Mouse (Mus musculus) cerebellum, adult 9-10 months (tissue): ENCODE data around the gene Hist1h2be.
"Not testable (repeated sequence)": the region's sequence is repeated elsewhere in the genome, so short reads cannot be mapped to it uniquely, and the experiment has no call there.

Experiments
- DNase-seq: peaks from one replicate; pipeline ENCODE4 v3.0.0; 2022

The Hist1h2be gene

DNA sequence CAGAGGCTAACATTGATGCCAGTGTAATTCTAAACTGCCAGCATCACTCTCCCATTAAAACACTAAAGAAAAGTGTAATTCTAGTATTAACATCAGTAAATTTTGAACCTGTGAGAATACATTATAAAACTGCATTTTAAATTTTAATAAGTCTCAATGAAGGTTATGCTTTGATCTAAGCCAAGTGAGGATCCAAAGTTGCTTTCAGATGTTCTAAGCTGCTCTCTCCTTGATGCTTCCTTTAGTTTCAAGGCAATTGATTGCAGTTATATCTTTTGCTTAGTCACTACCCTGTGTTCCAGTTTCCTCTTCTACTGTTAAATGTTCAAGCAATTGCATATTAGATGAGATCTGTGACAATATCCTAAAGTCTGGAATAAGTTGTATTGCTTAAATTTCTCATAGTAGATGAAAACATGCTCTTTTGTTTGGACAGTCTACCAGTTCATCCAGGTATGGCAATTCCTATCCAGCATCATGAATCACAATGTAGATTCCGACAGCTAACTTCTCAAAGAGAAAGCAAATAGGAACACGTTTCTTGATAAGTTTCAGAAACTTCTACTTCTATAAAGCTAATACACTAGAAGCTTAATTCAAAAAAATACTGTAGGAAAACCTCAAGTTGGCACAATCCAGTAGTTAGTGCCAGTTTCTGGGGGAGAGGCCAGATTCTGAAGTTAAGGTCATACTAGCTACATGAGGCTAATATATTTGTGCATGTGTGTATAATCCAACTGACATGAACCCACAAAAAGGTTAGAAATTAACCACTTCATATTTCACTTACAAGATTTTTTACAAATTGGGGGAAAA, 48.5 kb downstream of the Hist1h2be start:
- DNase-seq: no peak

DNA sequence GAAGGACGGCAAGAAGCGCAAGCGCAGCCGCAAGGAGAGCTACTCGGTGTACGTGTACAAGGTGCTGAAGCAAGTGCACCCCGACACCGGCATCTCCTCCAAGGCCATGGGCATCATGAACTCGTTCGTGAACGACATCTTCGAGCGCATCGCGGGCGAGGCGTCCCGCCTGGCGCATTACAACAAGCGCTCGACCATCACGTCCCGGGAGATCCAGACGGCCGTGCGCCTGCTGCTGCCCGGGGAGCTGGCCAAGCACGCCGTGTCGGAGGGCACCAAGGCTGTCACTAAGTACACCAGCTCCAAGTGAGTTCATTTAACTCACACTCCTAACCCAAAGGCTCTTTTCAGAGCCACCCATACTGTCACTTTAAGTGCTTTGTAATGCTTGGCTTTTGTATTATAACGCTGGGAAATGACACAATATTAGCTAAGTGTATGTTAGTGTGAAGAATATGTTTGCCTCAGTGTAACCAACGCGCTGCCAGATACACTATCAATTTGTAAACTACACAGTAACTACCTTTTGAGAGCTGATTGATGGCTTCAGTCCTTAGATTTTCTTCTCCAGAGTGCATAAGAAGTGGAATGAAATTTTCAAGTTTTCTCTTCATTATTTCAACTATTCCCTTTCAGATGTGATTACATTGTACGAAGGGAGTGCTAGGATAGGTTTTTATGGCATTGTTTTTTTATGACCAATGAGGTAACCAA, 49.3 kb downstream of the Hist1h2be start:
- not testable (repeated sequence) for DNase-seq

DNA sequence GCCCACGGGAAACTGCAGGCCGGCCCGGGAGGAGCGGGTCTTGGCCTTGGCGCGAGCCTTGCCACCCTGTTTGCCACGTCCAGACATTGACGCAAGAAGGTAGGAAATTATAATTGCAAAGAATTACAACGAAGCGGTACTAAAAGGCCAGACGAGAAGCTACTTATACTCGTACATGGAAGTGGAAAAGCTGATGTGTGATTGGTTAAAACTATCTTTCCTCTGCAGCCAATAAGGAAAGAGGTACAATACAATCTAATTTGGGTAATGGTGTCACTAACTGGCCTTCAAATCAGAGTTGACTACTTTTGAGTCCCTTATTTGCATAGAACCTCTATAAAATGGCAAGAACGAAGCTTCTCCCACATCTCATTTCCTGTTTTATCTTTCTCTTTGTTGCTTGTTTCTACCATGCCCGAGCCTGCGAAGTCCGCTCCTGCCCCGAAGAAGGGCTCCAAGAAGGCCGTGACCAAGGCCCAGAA, 49.9 kb downstream of the Hist1h2be start, which contains the start of the genes Hist1h2ae and Hist1h2bg:
TSS of gene Hist1h2ae (minus strand) at position 199 of the 482 bp plus-strand sequence.
TSS of gene Hist1h2bg (plus strand) at position 375 of the 482 bp plus-strand sequence.
- DNase-seq: peak; percentile 87

DNA sequence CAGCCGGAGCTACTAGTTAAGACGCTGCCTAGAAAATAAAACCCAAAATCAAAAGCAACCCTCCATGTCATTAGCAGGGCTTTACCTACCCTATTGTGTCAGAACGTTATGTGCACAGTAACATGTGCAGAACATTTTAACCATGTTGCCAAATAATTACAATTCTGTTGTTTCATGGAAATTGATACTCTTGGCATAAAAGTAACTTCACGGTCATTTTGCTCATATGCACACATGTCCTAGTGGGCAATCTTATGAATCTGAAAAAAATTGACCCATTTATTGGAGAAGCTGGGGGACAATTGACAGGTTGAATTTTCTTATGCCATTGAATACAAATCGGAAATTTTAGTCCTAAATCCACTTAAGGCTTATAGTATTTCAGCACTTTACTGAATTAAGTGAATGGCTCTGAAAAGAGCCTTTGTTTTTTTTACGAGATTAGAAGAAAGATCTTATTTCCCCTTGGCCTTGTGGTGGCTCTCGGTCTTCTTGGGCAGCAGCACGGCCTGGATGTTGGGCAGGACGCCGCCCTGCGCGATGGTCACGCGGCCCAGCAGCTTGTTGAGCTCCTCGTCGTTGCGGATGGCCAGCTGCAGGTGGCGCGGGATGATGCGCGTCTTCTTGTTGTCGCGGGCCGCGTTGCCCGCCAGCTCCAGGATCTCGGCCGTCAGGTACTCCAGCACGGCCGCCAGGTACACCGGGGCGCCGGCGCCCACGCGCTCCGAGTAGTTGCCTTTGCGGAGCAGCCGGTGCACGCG, 50.5 kb downstream of the Hist1h2be start:
- not testable (repeated sequence) for DNase-seq

DNA sequence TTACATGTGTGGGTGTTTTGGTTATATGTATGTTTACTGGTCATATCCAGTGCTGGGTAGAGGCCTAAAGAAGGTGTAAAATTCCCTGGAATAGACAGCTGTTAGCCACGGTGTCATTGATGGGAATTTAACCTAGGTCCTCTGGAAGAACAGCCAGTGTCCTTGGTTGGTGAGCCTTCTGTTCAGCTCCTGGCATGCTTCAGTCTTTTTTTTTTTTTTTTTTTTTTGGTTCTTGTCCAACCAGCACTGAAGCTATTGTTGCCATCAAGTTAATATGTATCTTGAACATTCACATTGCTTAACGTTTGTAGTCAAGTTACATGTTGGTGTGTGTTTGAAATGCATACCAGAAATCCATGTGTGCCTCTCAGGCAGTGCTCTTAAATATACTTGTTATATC, 56.4 kb downstream of the Hist1h2be start:
- DNase-seq: no peak

DNA sequence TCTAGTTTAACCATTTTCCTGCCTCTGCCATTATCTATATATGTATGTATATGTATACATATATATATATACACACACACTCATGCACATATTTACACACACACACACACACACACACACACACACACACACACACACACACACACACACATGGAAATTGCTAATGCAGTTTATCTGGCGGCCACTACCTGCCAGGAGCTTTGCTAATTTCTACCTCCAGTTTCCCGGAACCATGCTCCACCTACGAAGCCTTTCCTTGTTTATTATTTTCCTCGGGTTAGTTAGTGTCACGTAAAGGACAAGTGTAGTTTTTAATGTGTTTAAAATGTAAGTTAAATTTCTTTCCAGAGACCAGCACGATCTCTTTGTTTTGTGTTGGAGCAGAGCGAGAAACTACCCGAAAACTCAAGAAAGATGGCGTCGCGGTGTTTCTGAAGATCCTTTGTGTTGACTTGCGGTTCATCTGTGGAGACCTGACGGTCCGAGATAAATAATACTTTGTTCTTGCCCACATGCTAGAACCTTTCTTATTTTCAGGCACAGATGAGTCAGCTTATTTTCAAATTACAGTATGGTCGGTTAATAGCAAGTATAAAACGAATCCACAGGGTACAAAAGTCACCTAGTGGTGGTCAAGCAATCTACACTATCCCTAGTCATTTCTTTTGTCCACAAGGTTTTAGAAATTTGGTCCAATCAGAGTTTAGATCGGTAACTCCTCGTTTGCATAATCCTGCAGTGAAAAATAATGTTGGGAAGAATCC, 58.0 kb downstream of the Hist1h2be start:
- DNase-seq: peak; percentile 80

DNA sequence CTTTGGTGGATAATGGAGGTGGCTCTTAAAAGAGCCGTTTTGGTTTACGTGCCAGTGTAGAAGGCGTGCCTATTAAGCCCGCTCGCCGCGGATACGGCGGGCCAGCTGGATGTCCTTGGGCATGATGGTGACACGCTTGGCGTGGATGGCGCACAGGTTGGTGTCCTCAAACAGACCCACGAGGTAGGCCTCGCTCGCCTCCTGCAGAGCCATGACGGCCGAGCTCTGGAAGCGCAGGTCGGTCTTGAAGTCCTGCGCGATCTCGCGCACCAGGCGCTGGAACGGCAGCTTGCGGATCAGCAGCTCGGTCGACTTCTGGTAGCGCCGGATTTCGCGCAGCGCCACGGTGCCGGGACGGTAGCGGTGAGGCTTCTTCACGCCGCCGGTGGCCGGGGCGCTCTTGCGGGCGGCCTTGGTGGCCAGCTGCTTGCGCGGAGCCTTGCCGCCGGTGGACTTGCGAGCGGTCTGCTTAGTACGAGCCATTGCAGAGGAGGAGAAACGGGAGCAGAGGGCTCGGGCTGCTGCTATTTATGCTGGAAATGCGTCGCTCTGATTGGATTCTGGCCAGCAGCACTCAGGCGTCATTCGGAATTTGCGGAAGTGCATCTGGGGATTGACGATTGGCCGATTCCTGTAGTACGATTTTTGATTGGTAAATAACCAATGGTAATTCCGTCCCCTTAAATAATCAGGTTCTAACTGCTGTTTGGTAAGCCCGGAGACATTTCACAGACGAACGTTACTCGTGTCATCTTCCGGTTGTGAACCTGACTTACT, 58.9 kb downstream of the Hist1h2be start, which contains the start of gene Hist1h3e:
TSS of gene Hist1h3e (minus strand) at position 487 of the 777 bp plus-strand sequence.
- DNase-seq: peak; percentile 96

DNA sequence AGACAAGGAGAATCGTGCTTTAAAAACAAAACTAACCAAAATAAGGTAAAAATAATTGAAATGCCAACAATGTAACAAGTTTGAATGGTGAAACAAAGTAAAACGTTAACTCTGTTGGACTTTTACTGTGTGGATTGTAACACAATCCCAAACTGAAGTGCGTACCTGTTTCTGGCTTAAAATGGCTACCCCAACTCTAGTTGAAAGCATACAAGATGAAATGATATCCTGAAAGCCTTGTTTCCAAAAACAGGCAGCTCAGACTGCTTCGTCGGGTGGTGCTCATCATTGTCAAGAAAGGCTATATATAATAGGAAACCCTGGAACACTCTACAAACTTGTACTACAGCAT, 59.4 kb downstream of the Hist1h2be start:
- DNase-seq: not testable (repeated sequence)

DNA sequence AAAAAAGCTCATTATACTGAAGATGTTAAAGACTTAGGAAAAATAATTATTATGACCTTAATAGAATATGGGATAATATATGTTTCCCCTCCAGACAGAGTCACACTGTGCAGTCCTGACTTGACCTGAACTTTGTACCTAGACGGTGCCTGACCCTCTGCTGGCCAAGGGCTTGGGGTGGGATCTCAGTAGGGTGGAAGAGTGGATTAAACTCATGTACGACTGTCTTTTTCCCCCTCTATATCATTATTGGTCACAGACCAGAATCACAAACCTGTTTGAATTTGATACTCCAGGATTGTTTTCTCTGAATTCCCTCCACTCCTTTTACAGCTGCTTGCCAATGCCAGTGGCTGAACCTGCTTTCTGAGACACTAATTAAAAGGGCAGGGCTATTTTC, 60.2 kb downstream of the Hist1h2be start:
- DNase-seq: not testable (repeated sequence)

DNA sequence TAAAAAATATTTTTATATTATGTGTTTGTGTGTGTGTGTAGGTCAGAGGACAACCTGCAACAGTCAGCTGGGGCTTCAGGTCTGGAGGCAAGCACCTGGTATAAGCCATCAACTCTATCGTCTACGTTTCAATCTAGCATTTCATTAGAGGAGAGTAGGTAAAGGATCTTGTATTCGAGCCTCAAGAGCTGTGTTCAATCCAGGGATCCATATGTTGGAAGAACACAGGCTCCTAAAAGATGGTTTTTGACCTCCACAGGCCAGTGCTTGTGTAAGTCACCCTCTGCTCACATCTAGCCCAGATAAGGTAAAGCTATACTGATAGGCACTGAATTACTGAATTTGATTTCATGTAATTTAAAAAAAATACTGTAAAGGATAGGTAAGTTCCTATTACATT, 64.0 kb downstream of the Hist1h2be start:
- DNase-seq: peak; percentile 29

DNA sequence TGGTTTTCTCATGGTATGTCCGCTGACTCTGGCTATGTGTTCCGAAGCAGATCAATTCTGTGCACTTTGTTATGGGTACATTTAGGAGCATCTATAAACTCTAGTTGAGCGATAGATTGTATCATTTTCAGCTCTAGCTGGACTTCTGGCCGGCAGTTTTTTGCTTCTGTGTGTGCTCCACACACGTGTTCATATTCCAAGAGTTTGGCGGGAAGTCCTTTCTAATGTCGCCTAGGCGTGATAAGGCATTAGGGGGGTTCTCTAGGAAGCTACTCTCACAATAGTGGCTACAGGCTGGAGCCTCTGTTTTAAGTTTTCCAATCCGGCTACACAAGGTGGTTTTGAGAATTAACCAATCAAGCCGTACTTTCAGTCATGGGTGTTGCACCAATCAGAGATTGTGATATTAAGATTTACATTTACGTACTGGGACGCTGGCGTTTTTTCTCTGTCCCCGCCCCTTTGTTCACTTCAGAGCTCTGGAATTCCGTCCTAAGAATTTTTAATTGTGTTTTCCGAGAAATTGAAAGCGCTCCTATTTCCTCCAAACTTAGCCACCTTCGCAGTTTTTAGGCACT, 65.0 kb downstream of the Hist1h2be start:
- peak; percentile 94 for DNase-seq

DNA sequence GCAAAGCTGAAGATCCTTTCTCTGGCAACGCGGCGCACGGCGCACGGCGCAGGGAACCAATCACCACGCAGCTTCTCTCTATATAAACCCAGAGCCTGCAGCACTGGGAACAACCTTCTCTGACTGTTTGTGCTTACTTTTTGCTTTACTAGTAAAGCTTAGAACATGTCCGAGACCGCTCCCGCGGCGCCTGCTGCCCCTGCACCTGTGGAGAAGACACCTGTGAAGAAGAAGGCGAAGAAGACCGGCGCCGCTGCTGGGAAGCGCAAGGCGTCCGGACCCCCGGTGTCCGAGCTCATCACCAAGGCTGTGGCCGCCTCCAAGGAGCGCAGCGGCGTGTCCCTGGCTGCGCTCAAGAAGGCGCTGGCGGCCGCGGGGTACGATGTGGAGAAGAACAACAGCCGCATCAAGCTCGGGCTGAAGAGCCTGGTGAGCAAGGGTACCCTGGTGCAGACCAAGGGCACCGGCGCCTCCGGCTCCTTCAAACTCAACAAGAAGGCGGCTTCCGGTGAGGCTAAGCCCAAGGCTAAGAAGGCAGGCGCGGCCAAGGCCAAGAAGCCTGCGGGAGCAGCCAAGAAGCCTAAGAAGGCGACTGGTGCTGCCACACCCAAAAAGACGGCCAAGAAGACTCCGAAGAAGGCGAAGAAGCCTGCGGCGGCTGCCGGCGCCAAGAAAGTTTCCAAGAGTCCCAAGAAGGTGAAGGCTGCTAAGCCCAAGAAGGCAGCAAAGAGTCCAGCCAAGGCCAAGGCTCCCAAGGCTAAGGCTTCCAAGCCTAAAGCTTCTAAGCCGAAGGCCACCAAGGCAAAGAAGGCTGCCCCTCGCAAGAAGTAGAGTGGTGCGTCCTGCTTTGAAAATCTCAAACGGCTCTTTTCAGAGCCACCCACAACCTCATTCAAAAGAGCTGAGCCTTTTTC, 65.7 kb downstream of the Hist1h2be start:
- DNase-seq: peak; percentile 81

DNA sequence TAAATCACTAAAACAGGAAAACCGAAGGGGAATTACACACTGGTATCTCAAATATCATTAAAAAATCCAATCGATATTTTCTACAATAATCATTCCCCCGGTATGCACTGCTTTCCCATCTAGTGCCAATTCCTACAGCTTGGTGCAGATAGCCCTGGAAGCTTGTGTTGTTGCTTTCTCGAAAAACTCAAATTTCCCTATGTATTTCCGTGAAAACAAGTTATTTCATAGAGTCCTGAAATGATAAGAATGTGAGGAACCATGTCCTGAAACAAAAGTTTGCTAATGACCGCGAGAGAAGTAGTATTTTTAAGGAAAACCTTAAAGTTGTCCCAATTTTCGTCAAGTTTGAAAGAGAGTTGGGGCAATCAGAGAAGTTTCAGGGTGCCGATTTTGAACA, 66.5 kb downstream of the Hist1h2be start:
- DNase-seq: no peak

DNA sequence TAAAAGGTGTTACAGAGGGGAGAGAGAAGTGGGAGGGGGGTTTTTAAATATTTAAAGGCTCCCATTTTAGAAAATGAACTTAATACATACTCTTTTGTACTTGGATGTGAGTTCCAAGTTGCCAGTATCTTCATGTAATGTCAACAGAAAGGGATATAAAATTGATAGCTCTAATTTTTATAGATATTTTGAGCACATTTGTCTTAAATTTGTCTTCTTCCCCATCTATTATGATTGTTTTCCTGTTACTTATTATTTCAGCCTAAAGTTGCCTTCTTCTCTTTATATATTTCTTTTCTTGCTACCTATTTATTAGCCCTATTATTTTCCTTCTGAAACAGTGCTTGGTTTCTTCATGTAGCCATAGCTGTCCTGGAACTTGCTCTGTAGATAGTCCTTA, 68.0 kb downstream of the Hist1h2be start, which contains the start of gene Hist1h1d:
TSS of gene Hist1h1d (plus strand) at position 301 of the 400 bp plus-strand sequence.
- DNase-seq: no peak

DNA sequence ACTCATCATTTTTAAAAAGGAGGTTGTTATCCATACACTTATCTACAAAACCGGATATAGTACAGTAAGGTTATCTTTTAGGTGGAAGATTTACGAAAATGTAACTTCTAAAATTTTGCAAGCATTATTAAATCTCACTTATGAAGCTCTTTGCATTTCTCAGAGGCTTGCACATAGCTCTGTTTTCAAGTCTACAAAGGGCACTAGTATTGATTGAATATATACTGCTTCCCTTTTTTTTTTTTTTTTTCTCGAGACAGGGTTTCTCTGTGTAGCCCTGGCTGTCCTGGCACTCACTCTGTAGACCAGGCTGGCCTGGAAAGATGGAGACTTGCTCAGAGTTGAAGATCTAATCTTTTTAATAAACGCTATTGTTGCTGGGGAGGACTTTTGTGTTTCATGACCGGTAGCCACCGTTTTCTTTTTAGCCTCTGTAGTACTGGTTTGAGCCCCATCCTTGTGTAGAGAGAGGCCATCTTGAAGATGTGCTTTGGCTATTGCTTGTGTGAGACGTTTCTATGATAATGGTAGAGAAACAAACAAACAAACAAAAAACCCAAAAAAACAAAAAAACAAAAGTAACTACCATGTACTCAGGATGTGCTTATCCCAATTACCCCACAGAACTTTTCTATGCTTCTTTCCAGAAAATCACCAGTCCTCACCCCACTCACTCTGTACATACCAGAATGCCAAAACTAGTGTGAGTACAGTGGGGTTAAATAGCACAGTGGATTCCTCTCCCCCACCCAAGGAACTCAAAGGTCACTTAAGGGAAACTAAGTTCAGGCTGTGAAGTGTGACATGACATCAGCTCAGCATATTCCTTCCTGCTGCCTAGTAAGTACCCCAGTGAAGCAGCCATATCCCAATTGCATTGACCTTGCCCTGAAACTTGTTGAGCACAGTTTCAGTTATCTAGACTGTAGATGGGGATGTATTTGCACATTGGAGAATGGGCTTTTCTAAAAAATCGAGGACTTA, 68.7 kb downstream of the Hist1h2be start:
- peak; percentile 30 for DNase-seq

DNA sequence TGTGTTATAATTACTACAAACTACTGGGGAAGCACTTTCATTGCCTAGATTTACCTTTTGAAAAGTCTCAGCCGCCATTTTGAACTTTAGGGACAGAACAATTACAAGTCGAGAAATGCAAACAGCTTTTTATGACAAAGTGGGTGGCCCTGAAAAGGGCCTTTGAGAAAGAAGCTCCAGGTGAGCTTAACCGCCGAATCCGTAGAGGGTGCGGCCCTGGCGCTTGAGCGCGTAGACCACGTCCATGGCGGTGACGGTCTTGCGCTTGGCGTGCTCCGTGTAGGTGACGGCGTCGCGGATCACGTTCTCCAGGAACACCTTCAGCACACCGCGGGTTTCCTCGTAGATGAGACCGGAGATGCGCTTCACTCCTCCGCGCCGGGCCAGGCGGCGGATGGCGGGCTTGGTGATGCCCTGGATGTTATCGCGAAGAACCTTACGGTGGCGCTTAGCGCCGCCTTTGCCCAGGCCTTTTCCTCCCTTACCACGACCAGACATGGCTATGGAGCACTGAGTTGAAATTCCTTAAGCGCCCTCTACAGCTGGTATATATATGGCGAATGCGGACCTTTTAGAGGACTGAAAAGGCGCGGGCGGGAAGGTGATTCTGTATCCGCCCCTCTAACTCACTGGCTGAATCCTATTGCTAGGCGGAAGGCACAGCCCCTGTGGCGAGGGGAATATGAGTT, 69.6 kb downstream of the Hist1h2be start, which contains the start of gene Hist1h4f:
TSS of gene Hist1h4f (minus strand) at position 503 of the 689 bp plus-strand sequence.
- peak; percentile 95 for DNase-seq

DNA sequence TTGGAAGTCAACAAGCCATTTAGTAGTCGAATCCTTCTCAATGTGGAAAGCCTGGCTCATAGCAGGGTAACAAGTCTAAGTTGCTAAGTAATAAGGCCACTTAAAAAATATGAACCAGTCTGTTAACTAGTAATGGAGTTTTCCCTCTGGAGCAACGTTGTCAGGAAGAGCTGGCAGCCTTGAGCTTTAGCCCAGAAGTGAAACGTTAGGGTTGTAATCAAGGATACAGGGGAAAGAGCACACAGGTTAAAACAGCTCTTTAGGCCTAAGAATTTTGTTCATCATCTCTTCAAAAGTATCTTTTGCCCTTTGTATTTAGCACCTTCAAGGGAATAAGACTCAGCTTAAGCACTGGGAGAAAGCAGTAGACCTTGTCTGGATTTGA, 70.2 kb downstream of the Hist1h2be start:
- DNase-seq: no peak

DNA sequence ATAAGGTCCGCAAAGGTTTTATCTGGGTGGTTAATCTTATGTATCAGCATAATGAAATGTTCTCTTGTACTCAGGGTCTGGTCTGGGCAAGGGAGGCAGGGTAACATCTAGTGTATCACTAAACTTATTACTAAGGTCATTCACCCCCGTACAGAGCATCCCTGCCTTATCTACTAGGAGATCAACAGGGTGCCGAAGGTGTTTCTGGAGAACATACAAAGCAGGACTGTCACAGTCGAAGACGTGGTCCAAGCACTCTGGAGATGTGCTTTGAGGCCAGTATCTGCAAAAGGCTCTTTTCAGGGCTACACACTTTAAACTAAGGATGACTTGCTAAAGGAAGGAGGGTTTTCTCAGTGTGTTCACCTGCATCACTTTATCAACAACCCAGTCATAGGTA, 74.2 kb downstream of the Hist1h2be start:
- no peak for DNase-seq
